14 mouse cellular contexts compared by ENCODE assay signal in the genomic region with DNA sequence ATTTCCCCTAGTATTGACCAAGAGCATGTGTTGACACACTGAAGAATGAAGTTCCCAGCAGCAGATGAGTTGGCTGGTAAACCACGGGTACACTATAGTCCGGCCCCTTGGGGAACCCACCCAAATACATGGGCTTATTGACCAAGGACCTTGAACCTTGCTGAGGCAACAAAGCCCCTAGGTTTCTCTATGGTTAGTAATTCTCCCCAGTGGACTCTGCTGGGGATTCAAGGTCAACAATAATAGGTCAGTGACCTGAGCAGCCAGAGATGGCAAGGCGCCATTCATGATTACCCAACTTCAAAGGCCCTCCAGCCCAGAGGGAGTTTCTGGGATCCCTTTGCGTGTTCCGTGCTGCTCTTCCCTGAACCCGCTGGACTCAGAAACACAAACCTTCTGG.
DNase-seq lines count a peak whose midpoint lies in the region; ATAC-seq lines count a peak whose summit lies in the region.
"Had no signal": no experiment of that assay in that cellular context is flagged by ENCODE, and none has a peak within 500 bp of the region (broad histone marks: within the 10 kb centered on the region; RNA-seq: fewer than 3 reads in every experiment).

No protein-coding gene starts in this region.

- no peak overlapping the region for H3K9ac ChIP-seq in liver, embryonic 11.5 days (ENCODE audit: low read depth, low read length)
- H3K9ac ChIP-seq in forebrain, embryonic 12.5 days, result no peak overlapping the region
- H3K9ac ChIP-seq: embryonic facial prominence, embryonic 15.5 days; hindbrain, embryonic 13.5 days had no signal

- 79% methylated on average over 6 of the region's 6 CpGs for WGBS in liver, embryonic 11.5 days
- 93% methylated on average over 6 of the region's 6 CpGs for WGBS in forebrain, embryonic 12.5 days

- peak; percentile 7 for DNase-seq in adipocyte (ENCODE audit: low spot score)
- DNase-seq in adrenal gland, adult 2 months, result peak; percentile 81
- DNase-seq in kidney, adult 8-10 months, result peak; percentile 68
- no peak for DNase-seq in liver, embryonic 11.5 days (ENCODE audit: low spot score)
- DNase-seq in thymus, adult 18-20 months, result no peak
- no peak for DNase-seq in layer of hippocampus, adult 8-10 months (ENCODE audit: low spot score in 2 of 2)
- DNase-seq: cerebellum, adult 18-20 months; layer of hippocampus, postnatal 36 days; retina, postnatal 1 day had no signal

- H3K9me3 ChIP-seq in liver, embryonic 11.5 days (ENCODE audit: control insufficient read depth, low read length), result no peaks in the 10 kb centered on the region
- H3K9me3 ChIP-seq in forebrain, embryonic 12.5 days, result peaks cover 8% of the 10 kb centered on the region
- H3K9me3 ChIP-seq: hindbrain, embryonic 13.5 days had no signal

- H3K27me3 ChIP-seq in liver, embryonic 11.5 days (replicated peaks; ENCODE audit: control insufficient read depth, insufficient read depth, low read length), result no peaks in the 10 kb centered on the region
- H3K27me3 ChIP-seq in forebrain, embryonic 12.5 days, result no peaks in the 10 kb centered on the region
- H3K27me3 ChIP-seq: embryonic facial prominence, embryonic 15.5 days; hindbrain, embryonic 13.5 days had no signal

- no peaks in the 10 kb centered on the region; the same call in 1 of the 2 replicates for H3K36me3 ChIP-seq in liver, embryonic 11.5 days (ENCODE audit: control insufficient read depth, insufficient read depth, low read length)
- H3K36me3 ChIP-seq in forebrain, embryonic 12.5 days (replicated peaks), result no peaks in the 10 kb centered on the region
- H3K36me3 ChIP-seq: embryonic facial prominence, embryonic 15.5 days; G1E; hindbrain, embryonic 13.5 days had no signal

- H3K27ac ChIP-seq in liver, embryonic 11.5 days (ENCODE audit: low read depth, low read length), result no peak overlapping the region; the same call in 1 of the 2 replicates
- H3K27ac ChIP-seq in forebrain, embryonic 12.5 days, result no peak overlapping the region
- H3K27ac ChIP-seq: embryonic facial prominence, embryonic 15.5 days; hindbrain, embryonic 13.5 days had no signal

- H3K4me2 ChIP-seq in liver, embryonic 11.5 days, result no peak overlapping the region
- H3K4me2 ChIP-seq in forebrain, embryonic 12.5 days, result no peak overlapping the region
- H3K4me2 ChIP-seq: embryonic facial prominence, embryonic 15.5 days; hindbrain, embryonic 13.5 days had no signal

- H3K4me3 ChIP-seq in liver, embryonic 11.5 days (ENCODE audit: low read depth, low read length), result no peak overlapping the region
- no peak overlapping the region for H3K4me3 ChIP-seq in forebrain, embryonic 12.5 days (replicated peaks)
- H3K4me3 ChIP-seq: embryonic facial prominence, embryonic 15.5 days; hindbrain, embryonic 13.5 days had no signal

- H3K4me1 ChIP-seq in liver, embryonic 11.5 days (replicated peaks; ENCODE audit: control insufficient read depth, insufficient read depth, low read length), result no peaks in the 10 kb centered on the region
- H3K4me1 ChIP-seq in forebrain, embryonic 12.5 days, result peaks cover 25% of the 10 kb centered on the region
- H3K4me1 ChIP-seq: embryonic facial prominence, embryonic 15.5 days had no signal

- ATAC-seq in liver, embryonic 11.5 days (replicated peaks; ENCODE audit: low FRiP score), result peak; percentile 62
- ATAC-seq in forebrain, embryonic 12.5 days (ENCODE audit: low FRiP score), result no peak
- ATAC-seq: lung, postnatal 0 days had no signal

Comparison
In these comparisons a context has a peak if more than half of its experiments do, and no peak if none do; other contexts are left out.
1. DNase-seq: peak in adipocyte (single experiment), adrenal gland, adult 2 months (single experiment) and kidney, adult 8-10 months (2 of 2); none in liver, embryonic 11.5 days (single experiment), thymus, adult 18-20 months (0 of 2) and layer of hippocampus, adult 8-10 months (0 of 2).